Mouse (Mus musculus): ENCODE results near the gene Kazn.

Gene Kazn

GRCm38 (mm10) chr4:142118522-142118921 lies 120.7 kb downstream of the Kazn start:
- no peak for DNase-seq (ENCODE audit: low spot score in 2 of 2)

- DNase-seq (ENCODE audit: low spot score in 2 of 2) = no peak
Measured at GRCm38 (mm10) chr4:142117993-142118392, 121.2 kb downstream of the Kazn start.

GRCm38 (mm10) chr4:142113306-142113705 lies 125.9 kb downstream of the Kazn start:
- DNase-seq (ENCODE audit: low spot score in 2 of 2) = no peak

GRCm38 (mm10) chr4:142103081-142103671 lies 136.0 kb downstream of the Kazn start:
- no peak for DNase-seq (ENCODE audit: low spot score in 2 of 2)

- no peak for DNase-seq (ENCODE audit: low spot score in 2 of 2)
Measured at GRCm38 (mm10) chr4:142098303-142098702, 140.9 kb downstream of the Kazn start.

GRCm38 (mm10) chr4:142097871-142098270 lies 141.3 kb downstream of the Kazn start:
- no peak for DNase-seq (ENCODE audit: low spot score in 2 of 2)

- DNase-seq (ENCODE audit: low spot score in 2 of 2) = no peak
Measured at GRCm38 (mm10) chr4:142095513-142096241, 143.5 kb downstream of the Kazn start.

- DNase-seq (ENCODE audit: low spot score in 2 of 2) = no peak
Measured at GRCm38 (mm10) chr4:142094386-142094785, 144.8 kb downstream of the Kazn start.

GRCm38 (mm10) chr4:142091100-142091499 lies 148.1 kb downstream of the Kazn start:
- no peak for DNase-seq (ENCODE audit: low spot score in 2 of 2)

GRCm38 (mm10) chr4:142089966-142090365 lies 149.2 kb downstream of the Kazn start:
- DNase-seq (ENCODE audit: low spot score in 2 of 2) = no peak

GRCm38 (mm10) chr4:142088836-142089235 lies 150.4 kb downstream of the Kazn start:
- DNase-seq (ENCODE audit: low spot score in 2 of 2) = no peak

GRCm38 (mm10) chr4:142088409-142088808 lies 150.8 kb downstream of the Kazn start:
- DNase-seq (ENCODE audit: low spot score in 2 of 2) = no peak

GRCm38 (mm10) chr4:142084936-142085563 lies 154.2 kb downstream of the Kazn start:
- DNase-seq (ENCODE audit: low spot score in 2 of 2) = no peak

- no peak for DNase-seq (ENCODE audit: low spot score in 2 of 2)
Measured at GRCm38 (mm10) chr4:142084131-142084899, 154.9 kb downstream of the Kazn start, which contains the start of gene Tmem51. Gene Tmem51, minus strand, starts transcription at chr4:142084304.

GRCm38 (mm10) chr4:142083762-142084130 lies 155.5 kb downstream of the Kazn start:
- DNase-seq (ENCODE audit: low spot score in 2 of 2) = peak; percentile 43 to 44

- DNase-seq (ENCODE audit: low spot score in 2 of 2) = no peak
Measured at GRCm38 (mm10) chr4:142083193-142083592, 156.0 kb downstream of the Kazn start.

GRCm38 (mm10) chr4:142082703-142083102 lies 156.5 kb downstream of the Kazn start:
- no peak for DNase-seq (ENCODE audit: low spot score in 2 of 2)

GRCm38 (mm10) chr4:142081631-142082283 lies 157.4 kb downstream of the Kazn start:
- DNase-seq (ENCODE audit: low spot score in 2 of 2) = no peak

GRCm38 (mm10) chr4:142080901-142081630 lies 158.1 kb downstream of the Kazn start:
- no peak for DNase-seq (ENCODE audit: low spot score in 2 of 2)

- no peak for DNase-seq (ENCODE audit: low spot score in 2 of 2)
Measured at GRCm38 (mm10) chr4:142080487-142080767, 158.8 kb downstream of the Kazn start.

Data from natural killer cell, adult 2 months (primary cell).